Mouse (Mus musculus) G1E (cell line): ENCODE measurements around the gene Slc44a3.

Experiments
- CTCF ChIP-seq: IDR thresholded peaks from 2 replicates; pipeline ENCODE4 v1.5.1; 2012; ENCODE audit warnings: low read depth, low read length, inconsistent platforms, mixed read lengths
- GATA1 ChIP-seq: IDR thresholded peaks from 2 replicates; pipeline ENCODE4 v1.6.1; 2012; ENCODE audit warnings: borderline replicate concordance, low read length, inconsistent platforms, mixed read lengths
- POLR2AphosphoS5 ChIP-seq: IDR thresholded peaks from 2 replicates; pipeline ENCODE4 v1.6.1; 2012; ENCODE audit warnings: low read depth, low read length, inconsistent platforms; ENCODE audit not compliant: insufficient replicate concordance

GRCm38 (mm10) chr3:121530546-121531258 is 1.5 kb downstream of the Slc44a3 start:
- no peak for TF ChIP-seq CTCF
- TF ChIP-seq GATA1: no peak
- TF ChIP-seq POLR2AphosphoS5: no peak
